Mouse (Mus musculus): ENCODE results near the gene Fgf9.

GRCm38 (mm10) chr14:58112341-58112740 lies 42.0 kb downstream of the Fgf9 start:
- TF ChIP-seq CTCF (conservative IDR thresholded peaks at IDR 0.05; ENCODE audit: low read length) = no peak
- TF ChIP-seq POU5F1 (IDR thresholded peaks at IDR 0.05; ENCODE audit: borderline replicate concordance, low read length) = no peak
